Mouse (Mus musculus): ENCODE measurements at regions not wholly inside any gene's neighbourhood (a gene's known extent, or its start where the extent isn't known, plus 50 kb on each side); places are given as distances from the start of the nearest gene placed in this dataset.

DNA sequence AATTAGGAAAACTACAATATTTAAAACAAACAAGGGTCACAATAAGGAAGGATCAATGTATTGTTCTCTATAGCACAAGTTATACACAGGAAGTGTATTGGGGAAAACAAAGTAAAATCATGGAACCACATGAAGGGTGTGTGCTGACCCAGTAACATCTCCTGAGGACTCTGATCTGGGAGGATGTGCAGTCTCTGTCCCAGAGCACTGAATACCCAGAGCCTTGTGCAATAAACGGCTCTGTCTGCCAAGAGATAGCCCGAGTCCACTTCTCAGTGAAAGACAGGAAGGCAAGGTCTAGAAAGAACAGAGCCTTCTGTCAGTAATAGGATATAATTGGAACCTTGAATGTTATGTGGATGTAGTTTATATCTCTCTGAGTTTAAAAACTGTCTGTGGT, 56.3 kb upstream of the Hbs1l start:
- TF ChIP-seq GATA1 (IDR thresholded peaks at IDR 0.05; ENCODE audit: low read length) (no peak), TAL1 (IDR thresholded peaks at IDR 0.05; ENCODE audit: low read length) (no peak)
